Mouse (Mus musculus) hindbrain, embryonic 15.5 days (tissue): ENCODE data around the gene Rplp0. TPM values are rescaled to one million over a fixed set of nuclear protein-coding genes. Genes with fewer than 3 reads are reported as not detected.
A peak's percentile ranks its signal among the peaks of the same experiment; 100 is the strongest.

Experiments
- ATAC-seq: fragments of 200-750 bp; cut with Nextera tagmentation; 2 replicates; pipeline ENCODE4 v1.8.0; 2017; ENCODE audit warnings: low read depth, moderate number of reproducible peaks, moderate TSS enrichment; ENCODE audit not compliant: low FRiP score
- H3K27ac ChIP-seq: fragments of 300-500 bp; sonication (generic); replicated peaks from 2 replicates; pipeline ENCODE4 v1.5.1; 2015; ENCODE audit warnings: mild to moderate bottlenecking, inconsistent platforms
- H3K27me3 ChIP-seq: fragments of 300-500 bp; sonication (generic); 2 replicates; pipeline ENCODE4 v1.6.1; 2015; ENCODE audit warnings: control low read depth, inconsistent platforms
- H3K36me3 ChIP-seq: fragments of 300-500 bp; sonication (generic); 2 replicates; pipeline ENCODE4 v1.6.1; 2015; ENCODE audit warnings: control low read depth, inconsistent platforms
- H3K4me1 ChIP-seq: fragments of 300-500 bp; sonication (generic); replicated peaks from 2 replicates; pipeline ENCODE4 v1.6.1; 2015; ENCODE audit warnings: control low read depth, inconsistent platforms
- H3K4me2 ChIP-seq: fragments of 300-500 bp; sonication (generic); 2 replicates; pipeline ENCODE4 v1.6.1; 2015; ENCODE audit warnings: moderate library complexity, mild to moderate bottlenecking, inconsistent platforms
- H3K4me3 ChIP-seq: fragments of 300-500 bp; sonication (generic); 2 replicates; pipeline ENCODE4 v1.5.1; 2015; ENCODE audit warnings: mild to moderate bottlenecking, inconsistent platforms
- H3K9ac ChIP-seq: fragments of 300-500 bp; sonication (generic); 2 replicates; pipeline ENCODE4 v1.6.1; 2015; ENCODE audit warnings: inconsistent platforms
- H3K9me3 ChIP-seq: fragments of 300-500 bp; sonication (generic); 2 replicates; pipeline ENCODE4 v1.6.1; 2016; ENCODE audit warnings: control low read depth, inconsistent platforms
- WGBS: fragments of 180-500 bp; shearing (Covaris S2); methylation state at CpG from one replicate; pipeline ENCODE4 v1.1.7; 2015; 5-methylcytosine and 5-hydroxymethylcytosine counted together
- polyA plus RNA-seq: library from polyadenylated mRNA; unstranded; fragments of >200 nt; fragmentation: Nextera tagmentation; extraction: Ambion mirVana; gene quantifications from 2 replicates; pipeline ENCODE4 v1.2.1, GENCODE M21; 2015

Gene Rplp0
- polyA plus RNA-seq, 1 experiment from 2014 or later, result 801 TPM

DNA sequence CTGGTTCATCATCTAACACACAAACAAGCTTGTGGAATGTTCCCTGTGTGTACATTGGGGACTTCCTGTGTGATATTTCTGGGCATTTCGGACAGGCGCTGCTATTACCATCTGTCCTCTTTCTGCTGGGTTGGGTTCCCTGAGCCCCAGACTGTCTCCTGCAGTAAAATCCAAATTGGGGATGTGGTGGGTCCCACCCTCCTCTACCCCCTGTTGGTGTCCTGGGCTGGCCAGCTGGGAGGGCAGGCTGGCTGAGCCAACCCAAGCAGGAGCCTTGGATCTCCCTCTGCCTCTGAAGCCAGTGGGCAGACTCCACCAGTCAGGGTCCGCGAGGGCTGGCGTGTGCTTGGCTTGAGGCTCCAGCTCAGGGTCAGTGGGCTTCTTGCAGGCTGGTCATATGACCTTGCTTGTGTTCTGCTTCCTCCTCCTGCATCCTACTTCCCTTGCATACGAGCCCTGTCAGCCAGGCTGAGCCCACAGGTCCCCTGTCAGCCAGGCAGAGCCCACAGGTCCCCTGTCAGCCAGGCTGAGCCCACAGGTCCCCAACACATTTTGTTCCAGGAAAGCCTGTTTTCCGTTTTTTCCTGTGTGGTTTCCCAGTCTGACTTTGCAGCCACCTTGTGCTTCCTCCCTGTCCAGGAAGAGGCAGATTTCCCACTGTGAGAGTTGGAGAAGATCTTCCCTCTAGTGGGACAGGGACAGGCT, 29.4 kb upstream of the Rplp0 start:
- H3K27ac ChIP-seq, result peak overlapping the region; percentile 47
- H3K9ac ChIP-seq, result no peak overlapping the region
- H3K4me2 ChIP-seq, result no peak overlapping the region
- ATAC-seq, result no peak
- no peaks in the 10 kb centered on the region for H3K9me3 ChIP-seq
- no peaks in the 10 kb centered on the region for H3K27me3 ChIP-seq
- peaks cover 46% of the 10 kb centered on the region for H3K4me1 ChIP-seq
- H3K4me3 ChIP-seq, result no peak overlapping the region
- H3K36me3 ChIP-seq, result no peaks in the 10 kb centered on the region
- 74% methylated on average over 7 of the region's 7 CpGs for WGBS

DNA sequence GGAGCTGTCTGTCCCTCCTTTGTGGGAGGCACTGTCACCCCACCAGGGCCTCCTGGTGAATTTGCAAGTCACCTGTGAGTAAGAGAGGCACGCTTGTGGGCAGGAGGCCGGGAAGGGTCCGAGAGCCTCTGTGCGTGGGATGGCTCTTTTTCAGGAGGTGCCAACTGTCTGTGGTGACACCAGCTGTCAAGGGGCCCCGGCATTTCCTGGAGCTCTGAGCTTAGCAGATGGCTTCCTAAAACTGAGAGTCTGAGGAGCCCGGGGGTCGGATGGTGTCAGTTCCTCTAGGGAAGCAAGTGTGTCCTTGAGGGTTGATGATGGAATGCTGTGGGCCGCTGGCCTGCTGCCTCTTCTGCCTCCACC, 28.8 kb upstream of the Rplp0 start:
- Histone ChIP-seq H3K27me3 (no peaks in the 10 kb centered on the region), H3K9me3 (no peaks in the 10 kb centered on the region), H3K4me1 (peaks cover 48% of the 10 kb centered on the region), H3K4me2 (no peak overlapping the region), H3K4me3 (no peak overlapping the region), H3K36me3 (no peaks in the 10 kb centered on the region), H3K27ac (peak overlapping the region; percentile 47), H3K9ac (no peak overlapping the region)
- WGBS, result 61% methylated on average over 8 of the region's 8 CpGs
- no peak for ATAC-seq

DNA sequence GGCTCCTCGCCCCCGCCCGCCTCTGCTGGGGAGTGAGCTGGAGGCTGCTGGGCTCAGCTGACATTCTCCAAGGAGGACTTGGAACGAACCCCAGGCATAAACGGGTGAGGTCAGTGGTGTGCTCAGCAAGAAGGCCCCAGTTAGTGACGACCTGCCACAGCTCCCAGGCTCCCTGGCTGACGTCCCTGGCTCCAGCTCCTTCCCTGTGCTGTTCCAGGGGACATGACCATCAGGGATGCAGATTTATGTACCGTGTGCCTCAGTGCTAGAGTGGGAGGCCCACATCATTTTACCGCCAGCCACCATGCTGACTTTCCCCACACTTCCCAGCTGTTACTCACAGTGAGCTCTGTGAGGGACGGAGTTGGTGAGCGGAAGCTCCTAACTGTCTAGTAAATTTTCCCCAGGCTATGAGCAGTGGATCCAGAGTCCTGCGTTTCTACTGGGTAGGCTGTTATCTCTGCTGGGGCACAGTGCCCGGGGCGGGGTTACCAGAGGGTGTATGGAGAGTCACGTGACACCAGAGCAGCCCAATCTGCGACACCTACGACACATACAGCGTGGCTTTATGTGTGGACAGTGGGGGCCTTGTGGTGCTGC, 27.5 kb upstream of the Rplp0 start:
- Histone ChIP-seq H3K27me3 (no peaks in the 10 kb centered on the region), H3K4me1 (peaks cover 48% of the 10 kb centered on the region), H3K4me3 (no peak overlapping the region), H3K9ac (no peak overlapping the region), H3K36me3 (no peaks in the 10 kb centered on the region), H3K4me2 (peak overlapping the region; percentile 3; the same call in 1 of the 2 replicates), H3K9me3 (no peaks in the 10 kb centered on the region), H3K27ac (peak overlapping the region; percentile 52)
- WGBS, result 37% methylated on average over 18 of the region's 18 CpGs
- peak; percentile 76 for ATAC-seq

DNA sequence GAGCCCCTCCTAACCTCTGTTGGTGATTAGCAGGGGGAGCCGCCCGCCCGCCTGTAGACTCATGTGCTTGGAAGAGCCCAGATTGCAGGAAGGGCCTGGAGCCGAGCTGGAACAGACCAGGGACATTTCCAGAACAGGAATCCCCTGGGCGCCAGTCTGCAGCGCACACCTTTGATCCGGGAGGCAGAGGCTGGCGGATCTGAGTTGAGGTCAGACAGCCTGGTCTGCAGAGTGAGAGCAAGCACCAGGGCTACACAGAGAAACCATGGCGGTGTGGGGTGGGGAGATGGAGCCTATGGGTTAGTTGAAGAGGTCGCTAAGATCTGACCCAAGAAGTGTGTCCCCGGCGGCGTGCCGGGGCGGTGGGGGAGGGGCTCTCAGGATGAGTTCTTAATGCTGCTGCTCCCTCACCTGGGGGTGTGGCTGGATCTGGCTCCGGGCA, 25.0 kb upstream of the Rplp0 start:
- no peak overlapping the region; the same call in 1 of the 2 replicates for H3K9ac ChIP-seq
- H3K36me3 ChIP-seq, result no peaks in the 10 kb centered on the region
- H3K4me3 ChIP-seq, result no peak overlapping the region
- WGBS, result 38% methylated on average over 16 of the region's 16 CpGs
- no peak overlapping the region for H3K27ac ChIP-seq
- peaks cover 55% of the 10 kb centered on the region for H3K4me1 ChIP-seq
- H3K27me3 ChIP-seq, result no peaks in the 10 kb centered on the region
- no peak for ATAC-seq
- no peaks in the 10 kb centered on the region for H3K9me3 ChIP-seq
- no peak overlapping the region for H3K4me2 ChIP-seq

DNA sequence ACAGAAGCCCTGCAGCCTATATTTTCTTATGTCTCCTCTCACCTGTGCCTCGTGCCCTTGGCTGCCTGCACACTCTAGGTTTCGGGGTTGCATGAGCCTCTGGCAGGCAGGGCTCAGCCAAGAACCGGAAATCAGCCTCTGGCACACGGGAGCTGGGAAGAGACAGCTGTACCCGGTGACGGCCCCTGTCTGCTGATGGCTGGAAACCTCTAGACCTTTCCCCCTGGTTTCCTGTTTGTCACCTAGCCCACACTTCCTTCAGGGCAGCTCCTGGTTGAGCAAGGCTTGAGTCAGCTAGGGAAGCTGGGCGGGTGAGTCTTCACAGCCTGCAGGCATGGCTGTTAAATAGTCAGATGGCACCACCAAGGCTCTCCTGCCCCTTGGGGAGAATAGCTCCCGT, 24.4 kb upstream of the Rplp0 start:
- 64% methylated on average over 8 of the region's 8 CpGs for WGBS
- Histone ChIP-seq H3K9me3 (no peaks in the 10 kb centered on the region), H3K9ac (no peak overlapping the region; the same call in 1 of the 2 replicates), H3K27me3 (no peaks in the 10 kb centered on the region), H3K4me3 (no peak overlapping the region), H3K27ac (no peak overlapping the region), H3K4me2 (no peak overlapping the region), H3K36me3 (no peaks in the 10 kb centered on the region), H3K4me1 (peaks cover 50% of the 10 kb centered on the region)
- ATAC-seq, result no peak

DNA sequence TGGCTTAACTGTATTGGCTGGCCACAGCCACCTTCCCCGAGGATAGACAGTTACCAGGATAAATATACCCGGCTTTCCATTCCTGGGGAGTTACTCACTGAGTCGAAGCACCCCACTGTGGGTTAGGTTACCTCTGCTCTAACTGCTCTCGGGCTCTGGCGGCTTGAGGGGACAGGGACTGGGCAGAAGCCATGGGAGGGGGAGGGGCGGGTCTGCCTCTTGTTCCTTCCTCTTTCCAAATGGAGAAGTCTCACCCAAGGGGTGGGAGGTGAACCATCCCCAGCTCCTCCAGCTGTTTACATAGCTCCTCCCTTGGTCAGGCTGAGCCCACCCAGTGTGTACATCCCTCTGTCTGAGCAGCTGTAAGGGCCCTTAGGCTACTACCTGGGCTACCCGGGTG, 23.6 kb upstream of the Rplp0 start:
- Histone ChIP-seq H3K27ac (no peak overlapping the region), H3K9ac (no peak overlapping the region), H3K4me1 (peaks cover 42% of the 10 kb centered on the region), H3K9me3 (no peaks in the 10 kb centered on the region), H3K27me3 (no peaks in the 10 kb centered on the region), H3K36me3 (no peaks in the 10 kb centered on the region), H3K4me2 (no peak overlapping the region), H3K4me3 (no peak overlapping the region)
- 43% methylated on average over 7 of the region's 7 CpGs for WGBS
- ATAC-seq, result no peak

DNA sequence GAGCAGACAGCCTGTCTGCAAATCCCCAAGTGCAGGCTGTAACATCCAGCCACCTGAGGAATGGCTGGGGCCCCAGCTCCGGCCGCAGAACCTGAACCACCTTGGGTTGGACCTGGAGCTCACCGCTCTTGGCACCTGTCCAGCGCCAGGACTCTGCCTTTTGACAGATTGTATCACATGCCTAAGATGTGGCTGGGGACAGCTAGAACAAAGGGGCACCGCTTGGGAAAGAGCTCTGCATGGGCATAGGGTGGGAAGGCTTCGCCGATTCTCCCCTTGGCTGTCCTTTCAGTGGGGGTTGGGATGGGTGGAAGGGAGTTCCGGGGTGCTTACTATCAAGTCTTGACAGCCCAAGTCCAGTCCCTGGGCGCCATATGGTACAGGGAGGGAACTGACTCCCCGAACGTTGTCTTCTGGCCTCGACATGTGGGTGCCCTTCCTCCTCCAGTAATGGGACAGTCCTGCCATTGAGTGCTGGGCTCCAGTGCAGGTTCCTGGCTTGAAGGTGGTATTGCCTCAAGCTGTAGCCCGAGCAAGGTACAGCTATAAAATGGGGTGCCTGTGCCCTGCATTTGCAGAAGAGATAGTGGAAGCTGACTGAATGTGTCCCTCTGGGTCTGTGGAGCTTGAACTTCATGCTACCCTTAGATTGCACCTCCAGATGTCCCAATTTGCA, 21.1 kb upstream of the Rplp0 start:
- peak overlapping the region; percentile 10; the same call in 1 of the 2 replicates for H3K4me2 ChIP-seq
- H3K27ac ChIP-seq, result no peak overlapping the region
- peak; percentile 44 for ATAC-seq
- peaks cover 28% of the 10 kb centered on the region for H3K4me1 ChIP-seq
- WGBS, result 61% methylated on average over 13 of the region's 13 CpGs
- no peaks in the 10 kb centered on the region for H3K9me3 ChIP-seq
- H3K36me3 ChIP-seq, result no peaks in the 10 kb centered on the region
- no peaks in the 10 kb centered on the region for H3K27me3 ChIP-seq
- H3K4me3 ChIP-seq, result no peak overlapping the region
- H3K9ac ChIP-seq, result no peak overlapping the region

DNA sequence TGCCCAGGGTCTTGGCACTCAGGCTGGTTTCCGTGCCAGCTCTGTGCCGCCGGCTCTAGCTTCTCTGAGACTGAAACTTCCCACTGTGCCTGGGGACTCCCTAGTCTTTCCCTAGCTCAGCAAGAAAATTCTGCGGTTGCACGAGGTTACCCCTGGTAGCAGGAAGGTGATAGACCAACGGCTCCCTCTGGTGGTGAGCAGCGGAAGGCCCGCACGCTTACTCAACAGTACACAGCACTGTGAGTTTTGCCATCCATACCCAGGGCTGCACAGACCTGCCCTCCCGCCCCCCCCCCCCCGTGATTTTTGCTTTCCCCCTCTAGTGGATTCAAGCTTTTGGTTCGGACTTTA, 20.6 kb upstream of the Rplp0 start:
- ATAC-seq, result peak; percentile 83
- Histone ChIP-seq H3K9ac (no peak overlapping the region), H3K36me3 (no peaks in the 10 kb centered on the region), H3K27ac (no peak overlapping the region), H3K4me3 (no peak overlapping the region), H3K27me3 (no peaks in the 10 kb centered on the region), H3K4me1 (peaks cover 33% of the 10 kb centered on the region), H3K4me2 (peak overlapping the region; percentile 10; the same call in 1 of the 2 replicates), H3K9me3 (no peaks in the 10 kb centered on the region)
- 1% methylated on average over 11 of the region's 12 CpGs for WGBS

DNA sequence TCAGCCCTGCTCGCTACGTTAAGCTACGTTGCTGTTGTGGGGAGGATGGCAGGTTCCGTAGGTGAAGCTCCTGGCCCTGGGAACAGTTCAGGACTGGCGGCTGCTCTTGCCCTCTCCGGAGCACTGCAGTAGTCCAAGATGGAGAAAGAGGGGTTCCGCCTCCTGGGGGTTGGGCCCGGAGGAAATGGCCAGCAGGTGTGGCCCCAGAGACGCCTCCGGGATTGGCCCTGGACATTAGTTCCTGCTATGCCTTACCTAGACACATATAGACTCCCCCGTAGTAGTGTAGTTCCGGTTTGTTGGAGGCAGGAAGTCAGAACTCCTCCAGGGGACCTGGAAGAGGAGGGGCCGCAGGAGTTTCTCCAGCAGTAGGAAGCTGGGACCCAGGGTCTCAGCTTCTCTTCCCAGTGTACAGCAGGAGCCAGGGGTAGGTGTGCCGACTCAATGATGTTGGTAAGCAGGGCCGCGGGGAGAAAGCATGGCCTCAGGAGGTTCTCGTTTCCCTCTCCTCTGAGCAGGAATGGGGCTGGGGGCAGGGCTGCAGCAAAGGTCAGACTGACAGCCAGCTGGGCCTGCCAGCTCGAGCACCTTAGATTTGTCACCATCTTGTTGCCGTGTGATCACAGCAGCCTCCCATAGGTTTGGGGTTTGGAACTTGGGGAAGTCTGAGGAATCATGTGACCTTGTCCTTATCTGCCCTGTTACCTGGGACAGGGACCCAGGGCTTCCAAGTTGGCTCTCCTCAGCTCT, 16.5 kb upstream of the Rplp0 start:
- no peak overlapping the region for H3K4me3 ChIP-seq
- peak overlapping the region; percentile 50; the same call in 1 of the 2 replicates for H3K27ac ChIP-seq
- H3K4me2 ChIP-seq, result no peak overlapping the region
- H3K9ac ChIP-seq, result no peak overlapping the region
- 0 out of 2 replicates have a peak, but pooled peaks cover 3% of the 10 kb centered on the region for H3K36me3 ChIP-seq
- 72% methylated on average over 19 of the region's 19 CpGs for WGBS
- H3K4me1 ChIP-seq, result peaks cover 35% of the 10 kb centered on the region
- no peaks in the 10 kb centered on the region for H3K9me3 ChIP-seq
- H3K27me3 ChIP-seq, result no peaks in the 10 kb centered on the region
- no peak for ATAC-seq

DNA sequence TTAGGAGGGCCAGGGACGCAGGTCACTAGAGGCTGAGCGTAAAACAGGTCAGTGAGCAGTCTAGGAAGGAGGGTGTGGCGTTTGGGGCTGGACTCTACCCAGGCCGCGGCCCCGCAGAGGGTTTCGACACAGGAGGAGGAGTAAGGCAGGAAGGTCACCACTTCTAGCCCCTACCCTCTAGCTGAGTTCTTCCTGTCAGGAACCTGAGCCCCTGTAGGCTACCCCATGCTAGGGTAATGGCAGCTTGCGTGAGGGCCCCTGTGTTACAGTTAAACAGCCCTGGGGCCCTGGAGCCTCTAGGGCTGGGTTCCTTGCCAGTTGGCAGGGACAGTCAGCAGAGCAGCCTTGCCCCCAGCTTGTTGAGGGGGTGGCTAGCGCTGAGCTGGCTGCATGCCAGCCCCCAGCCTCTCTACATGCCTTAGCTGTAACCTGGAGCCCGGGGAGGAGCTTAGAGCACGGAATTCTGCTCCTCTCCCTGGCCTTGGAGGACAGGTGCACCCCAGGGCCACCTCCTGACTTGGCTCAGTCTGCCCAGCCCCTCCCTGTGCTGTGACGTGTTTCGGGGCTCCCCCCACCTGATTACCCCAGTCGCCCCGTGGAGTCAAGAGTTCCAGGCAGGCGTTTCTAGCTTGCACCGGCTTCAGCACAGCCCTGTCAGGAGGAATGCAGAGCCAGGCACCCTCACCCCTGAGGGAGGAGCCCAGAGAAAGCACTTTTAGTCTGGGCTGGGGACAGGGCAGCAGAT, 15.6 kb upstream of the Rplp0 start:
- Histone ChIP-seq H3K27ac (peak overlapping the region; percentile 50), H3K9me3 (no peaks in the 10 kb centered on the region), H3K4me2 (peak overlapping the region; percentile 2; the same call in 1 of the 2 replicates), H3K4me3 (no peak overlapping the region), H3K4me1 (peaks cover 27% of the 10 kb centered on the region), H3K27me3 (no peaks in the 10 kb centered on the region), H3K36me3 (0 out of 2 replicates have a peak, but pooled peaks cover 3% of the 10 kb centered on the region), H3K9ac (no peak overlapping the region)
- ATAC-seq, result peak; percentile 72
- WGBS, result 54% methylated on average over 17 of the region's 17 CpGs

DNA sequence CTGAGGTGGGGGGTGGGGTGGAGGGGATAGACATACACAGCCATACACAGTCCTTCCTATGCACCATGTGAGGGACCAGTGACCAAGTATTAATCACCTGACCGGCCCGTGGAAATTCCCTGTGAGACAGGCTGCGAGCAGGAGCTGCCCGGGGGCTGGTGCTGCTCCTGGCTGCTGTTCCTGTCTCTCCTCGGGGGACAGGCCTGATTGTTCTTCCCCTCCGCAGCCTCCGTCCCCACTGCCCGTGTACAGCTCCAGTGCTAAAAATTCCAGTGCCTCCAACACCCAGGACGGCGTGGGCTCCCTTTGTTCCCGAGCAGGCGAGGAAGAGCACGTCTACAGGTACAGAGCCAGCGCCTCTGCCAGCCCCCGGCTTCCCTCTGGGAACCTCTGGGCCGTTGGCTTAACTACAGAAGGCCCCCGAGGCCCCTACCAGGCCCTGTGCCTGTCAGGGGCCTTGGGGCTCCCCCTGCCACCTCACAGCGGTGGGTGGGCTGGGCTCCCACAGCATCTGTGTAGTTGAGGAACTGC, 14.5 kb upstream of the Rplp0 start:
- H3K4me1 ChIP-seq, result peaks cover 27% of the 10 kb centered on the region
- 0 out of 2 replicates have a peak overlapping the region, but pooled peaks have one; percentile 10 for H3K9ac ChIP-seq
- no peak for ATAC-seq
- H3K27me3 ChIP-seq, result no peaks in the 10 kb centered on the region
- H3K4me2 ChIP-seq, result no peak overlapping the region
- H3K36me3 ChIP-seq, result 0 out of 2 replicates have a peak, but pooled peaks cover 3% of the 10 kb centered on the region
- no peak overlapping the region for H3K27ac ChIP-seq
- H3K9me3 ChIP-seq, result no peaks in the 10 kb centered on the region
- WGBS, result 51% methylated on average over 18 of the region's 18 CpGs
- H3K4me3 ChIP-seq, result no peak overlapping the region
